Mouse (Mus musculus) ES-Bruce4 (cell line): ENCODE measurements around the gene Dlx3. TPM values are rescaled to one million over a fixed set of nuclear protein-coding genes. Genes with fewer than 3 reads are reported as not detected.

Experiments used
- H3K27ac ChIP-seq: 2 replicates; pipeline ENCODE4 v1.5.1; 2012; ENCODE audit warnings: low read length, inconsistent platforms; ENCODE audit not compliant: insufficient read depth
- H3K27me3 ChIP-seq: 2 replicates; pipeline ENCODE4 v1.6.1; 2012; ENCODE audit warnings: mild to moderate bottlenecking, low read length, inconsistent platforms; ENCODE audit not compliant: control insufficient read depth, poor library complexity, insufficient read depth, severe bottlenecking
- H3K36me3 ChIP-seq: 2 replicates; pipeline ENCODE4 v1.6.1; 2012; ENCODE audit warnings: inconsistent platforms, mild to moderate bottlenecking, low read length, moderate library complexity; ENCODE audit not compliant: control insufficient read depth, poor library complexity, insufficient read depth, severe bottlenecking
- H3K4me1 ChIP-seq: one replicate; pipeline ENCODE4 v1.8.1; 2011; ENCODE audit warnings: low read length; ENCODE audit not compliant: control insufficient read depth, insufficient read depth
- H3K4me3 ChIP-seq: 2 replicates; pipeline ENCODE4 v1.5.1; 2011; ENCODE audit warnings: low read depth, mild to moderate bottlenecking, low read length
- H3K9ac ChIP-seq: 2 replicates; pipeline ENCODE4 v1.6.1; 2012; ENCODE audit warnings: low read depth, mild to moderate bottlenecking, inconsistent platforms; ENCODE audit not compliant: poor library complexity, severe bottlenecking
- H3K9me3 ChIP-seq: replicated peaks from 2 replicates; pipeline ENCODE4 v1.6.1; 2012; ENCODE audit warnings: mild to moderate bottlenecking, low read length, inconsistent platforms; ENCODE audit not compliant: control insufficient read depth, poor library complexity, insufficient read depth, severe bottlenecking
- CTCF ChIP-seq: IDR thresholded peaks from one replicate; pipeline ENCODE4 v1.8.1; 2011; ENCODE audit warnings: low read depth, low read length
- EP300 ChIP-seq: IDR thresholded peaks from 2 replicates; pipeline ENCODE4 v1.6.1; 2011; ENCODE audit warnings: low read depth, low read length; ENCODE audit not compliant: insufficient read depth
- POLR2A ChIP-seq: IDR thresholded peaks from one replicate; pipeline ENCODE4 v1.8.1; 2011; ENCODE audit warnings: low read length; ENCODE audit not compliant: insufficient read depth
- polyA plus RNA-seq: library from polyadenylated mRNA; stranded (reverse); fragments of >200 nt; gene quantifications from 2 replicates; pipeline ENCODE4 v1.2.4, GENCODE M21; 2011; ENCODE audit warnings: low read depth; ENCODE audit not compliant: missing spikeins, insufficient read depth, insufficient read length

Dlx3 gene
- polyA plus RNA-seq, 1 experiment: 11.3 TPM

DNA sequence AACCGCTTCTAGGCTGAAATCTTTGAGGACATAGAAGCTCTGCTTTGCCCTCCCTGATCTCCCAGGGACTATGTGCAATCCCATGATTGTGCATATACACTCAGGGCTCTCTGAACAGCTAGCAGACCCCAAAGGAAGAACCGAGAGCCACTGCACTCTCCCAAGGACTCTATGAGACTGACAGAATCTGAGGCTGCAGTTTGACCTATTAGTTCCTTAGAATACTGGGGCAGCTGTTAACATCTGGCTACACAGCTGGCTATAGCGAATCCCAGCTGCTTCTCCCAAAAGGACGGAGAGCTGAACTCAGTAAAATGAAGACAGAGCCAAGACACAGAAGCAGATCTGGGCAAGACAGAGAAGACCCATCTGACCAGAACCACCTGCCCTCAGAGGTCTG is 46.1 kb upstream of the Dlx3 start:
- Histone ChIP-seq H3K9ac (no peak overlapping the region), H3K36me3 (no peaks in the 10 kb centered on the region), H3K27ac (no peak overlapping the region), H3K4me1 (peaks cover 19% of the 10 kb centered on the region), H3K27me3 (no peaks in the 10 kb centered on the region), H3K4me3 (no peak overlapping the region), H3K9me3 (no peaks in the 10 kb centered on the region)
- TF ChIP-seq CTCF: no peak
- no peak for TF ChIP-seq EP300

DNA sequence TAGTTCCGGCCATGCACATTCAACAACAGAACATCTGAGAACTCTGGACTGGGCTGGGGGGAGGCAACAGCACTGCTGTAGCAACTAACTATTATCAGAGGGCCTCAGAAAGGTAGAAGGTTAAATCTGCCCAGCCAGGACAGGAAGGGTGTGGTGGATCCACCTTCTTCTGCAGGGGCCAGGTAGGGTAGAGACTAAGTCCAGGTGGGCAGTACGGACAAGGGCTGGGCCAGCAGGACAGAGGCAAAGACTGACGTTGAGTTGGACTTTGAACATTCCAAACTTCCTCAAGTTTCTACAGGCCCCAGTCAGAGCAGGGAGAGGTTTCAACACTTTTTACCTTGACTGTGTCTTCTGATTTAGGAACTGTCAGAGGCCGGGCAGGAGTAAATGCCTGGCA is 45.2 kb upstream of the Dlx3 start:
- no peaks in the 10 kb centered on the region for H3K9me3 ChIP-seq
- no peaks in the 10 kb centered on the region for H3K36me3 ChIP-seq
- H3K9ac ChIP-seq: no peak overlapping the region
- H3K27me3 ChIP-seq: no peaks in the 10 kb centered on the region
- no peak overlapping the region for H3K27ac ChIP-seq
- TF ChIP-seq POLR2A (no peak), EP300 (no peak), CTCF (no peak)
- peaks cover 19% of the 10 kb centered on the region for H3K4me1 ChIP-seq
- H3K4me3 ChIP-seq: no peak overlapping the region

DNA sequence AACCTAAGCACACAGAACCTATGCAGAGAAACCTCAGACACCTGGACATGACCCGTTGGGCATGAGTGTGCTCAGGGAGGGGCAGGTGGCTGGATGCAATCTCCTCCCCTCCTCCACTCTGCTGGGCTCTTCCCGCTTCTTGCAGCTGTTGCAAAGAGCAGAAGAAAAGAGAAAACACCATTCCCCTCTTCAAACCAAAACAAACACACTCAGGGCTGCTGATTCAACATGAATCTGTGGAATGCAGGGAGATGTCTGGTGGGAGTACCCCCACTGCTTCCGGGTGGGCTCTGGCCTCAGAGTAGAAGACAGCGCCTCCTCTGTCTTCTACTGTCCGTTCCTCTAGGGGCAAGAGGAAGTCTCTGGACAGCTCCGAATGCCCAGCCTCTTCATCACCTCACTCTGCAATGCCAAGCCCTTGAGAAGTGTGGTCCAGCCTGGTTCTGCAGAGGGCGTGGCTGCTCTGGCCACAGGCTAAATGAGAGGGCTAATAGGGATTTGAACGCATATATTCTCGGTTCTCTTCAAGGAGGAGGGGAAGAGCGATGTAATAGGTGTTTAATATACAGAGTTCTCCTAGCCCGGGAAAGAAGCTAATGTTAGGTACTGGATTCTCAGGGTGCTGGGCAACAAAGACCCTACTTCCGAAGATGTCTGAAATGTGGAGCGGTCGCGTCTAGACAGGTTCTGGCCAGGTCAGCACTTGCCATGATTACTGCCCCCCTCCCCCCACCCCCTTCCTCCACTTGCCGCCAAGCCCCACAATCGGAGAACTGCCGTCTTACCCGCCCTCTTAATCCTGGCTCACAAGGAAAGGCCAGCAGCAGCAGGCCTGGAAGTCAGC is 44.5 kb upstream of the Dlx3 start:
- peak overlapping the region; percentile 74 for H3K4me3 ChIP-seq
- H3K4me1 ChIP-seq: peaks cover 15% of the 10 kb centered on the region
- TF ChIP-seq CTCF: no peak
- TF ChIP-seq EP300: 0 out of 2 replicates have a peak, but pooled peaks have one; percentile 12
- H3K9me3 ChIP-seq: no peaks in the 10 kb centered on the region
- H3K36me3 ChIP-seq: no peaks in the 10 kb centered on the region
- H3K27ac ChIP-seq: no peak overlapping the region
- no peaks in the 10 kb centered on the region for H3K27me3 ChIP-seq
- H3K9ac ChIP-seq: peak overlapping the region; percentile 81

DNA sequence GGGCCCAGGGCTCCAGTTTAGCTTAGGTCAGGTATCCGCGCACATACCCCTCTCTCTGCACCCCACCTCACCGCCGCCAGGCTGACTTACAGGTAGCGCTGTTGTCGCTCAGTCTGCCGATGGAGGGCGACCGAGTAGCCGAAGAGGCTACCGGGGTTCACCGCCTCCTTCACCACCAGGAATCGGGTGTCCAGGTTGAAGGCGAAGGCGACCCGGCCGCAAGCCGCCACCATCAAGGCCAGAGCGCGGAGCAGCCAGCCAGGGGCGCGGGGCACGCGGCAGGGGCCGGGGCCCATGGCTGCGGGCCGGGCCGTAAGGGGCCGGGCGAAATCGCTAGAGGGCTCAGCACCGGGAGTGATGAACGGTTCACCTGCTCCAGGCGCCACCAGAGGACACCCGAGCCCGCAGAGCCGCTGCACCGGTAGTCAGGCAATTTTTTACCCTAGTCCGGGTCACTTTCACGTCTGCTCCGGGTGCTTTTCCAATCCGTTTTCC is 43.8 kb upstream of the Dlx3 start:
- Histone ChIP-seq H3K4me1 (peaks cover 14% of the 10 kb centered on the region), H3K9me3 (no peaks in the 10 kb centered on the region), H3K4me3 (peak overlapping the region; percentile 74), H3K36me3 (no peaks in the 10 kb centered on the region), H3K9ac (peak overlapping the region; percentile 81), H3K27ac (0 out of 2 replicates have a peak overlapping the region, but pooled peaks have one; percentile 5), H3K27me3 (no peaks in the 10 kb centered on the region)
- TF ChIP-seq POLR2A: no peak
- peak; percentile 47 for TF ChIP-seq CTCF
- no peak for TF ChIP-seq EP300

DNA sequence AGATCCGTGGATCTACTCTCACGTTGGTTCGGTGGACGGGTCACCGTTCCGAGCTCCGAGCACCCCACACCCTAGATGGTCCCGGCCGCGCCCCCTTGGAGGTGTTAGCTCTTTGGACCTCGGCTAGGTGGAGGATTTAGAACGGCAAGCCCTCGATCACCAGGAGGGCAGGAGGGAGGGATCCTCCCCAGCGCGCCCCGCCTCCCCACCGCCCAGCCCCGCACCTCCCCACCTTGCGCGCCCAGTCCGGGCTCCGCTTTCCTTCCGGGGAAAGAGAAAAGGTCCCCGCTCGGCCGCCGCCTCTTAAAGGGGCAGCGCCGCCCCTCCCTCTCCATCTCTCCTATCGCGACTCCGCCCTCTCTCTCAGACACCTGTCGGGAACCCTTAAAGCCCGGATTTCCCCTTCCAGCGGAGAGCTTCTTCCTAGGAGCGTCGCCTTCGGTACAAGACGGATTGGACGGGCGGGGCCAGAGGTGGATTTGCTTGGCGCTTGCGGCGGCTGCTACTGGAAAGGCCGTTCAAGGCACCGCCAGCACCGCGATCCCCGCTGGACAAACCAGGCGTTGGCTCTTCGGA is 43.3 kb upstream of the Dlx3 start, which contains the start of gene Itga3:
TSS of gene Itga3 (minus strand) at position 266 of the 576 bp plus-strand sequence.
- H3K36me3 ChIP-seq: no peaks in the 10 kb centered on the region
- 0 out of 2 replicates have a peak, but pooled peaks have one; percentile 38 for TF ChIP-seq EP300
- TF ChIP-seq CTCF: no peak
- TF ChIP-seq POLR2A: no peak
- peak within 1 kb of the TSS; percentile 82 for H3K4me3 ChIP-seq
- peaks cover 11% of the 10 kb centered on the region for H3K4me1 ChIP-seq
- H3K9me3 ChIP-seq: no peaks in the 10 kb centered on the region
- peak within 1 kb of the TSS; percentile 63; the same call in 1 of the 2 replicates for H3K27ac ChIP-seq
- H3K27me3 ChIP-seq: no peaks in the 10 kb centered on the region
- H3K9ac ChIP-seq: peak within 1 kb of the TSS; percentile 81

DNA sequence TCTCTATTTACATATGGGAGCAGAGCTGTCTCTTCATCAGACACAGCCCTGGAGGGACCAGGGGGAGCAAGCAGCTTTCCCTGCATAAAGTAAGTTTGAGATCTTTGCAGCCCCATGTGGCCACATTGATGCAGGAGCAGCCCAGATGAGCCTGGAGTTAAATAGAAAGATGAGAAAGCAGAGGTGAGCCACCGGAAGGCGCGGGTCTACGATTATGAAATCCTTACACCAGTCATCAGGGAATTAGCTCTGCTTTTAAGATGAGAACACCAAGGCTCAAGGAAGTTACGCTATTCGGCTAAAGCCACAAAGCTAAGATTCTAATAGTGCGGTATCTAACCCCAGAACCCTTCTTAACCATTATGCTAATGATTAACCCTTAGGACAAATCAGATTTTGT is 42.0 kb upstream of the Dlx3 start:
- no peaks in the 10 kb centered on the region for H3K9me3 ChIP-seq
- H3K4me1 ChIP-seq: peaks cover 4% of the 10 kb centered on the region
- no peaks in the 10 kb centered on the region for H3K27me3 ChIP-seq
- no peak overlapping the region for H3K4me3 ChIP-seq
- H3K9ac ChIP-seq: no peak overlapping the region
- no peak overlapping the region; the same call in 1 of the 2 replicates for H3K27ac ChIP-seq
- TF ChIP-seq EP300 (no peak), CTCF (no peak), POLR2A (no peak)
- H3K36me3 ChIP-seq: no peaks in the 10 kb centered on the region
